Mouse (Mus musculus) neural tube, postnatal 0 days (tissue): ENCODE results near the gene Smyd5. TPM values are rescaled to one million over a fixed set of nuclear protein-coding genes. Genes with fewer than 3 reads are reported as not detected.

Experiments used
- polyA plus RNA-seq: library from polyadenylated mRNA; unstranded; fragments of >200 nt; fragmentation: Nextera tagmentation; extraction: Ambion mirVana; gene quantifications from 2 replicates; pipeline ENCODE4 v1.2.1, GENCODE M21; 2015

Smyd5 gene
- 54.8 and 59.5 TPM in 2 replicates for polyA plus RNA-seq

GRCm38 (mm10) chr6:85431842-85432431, at the start of gene Smyd5:
Smyd5 (plus strand) TSS chr6:85431989.

GRCm38 (mm10) chr6:85423836-85424379, 7.9 kb upstream of the Smyd5 start, which contains the start of gene Noto:
Noto (plus strand) TSS chr6:85423886.

GRCm38 (mm10) chr6:85450697-85451663, 19.2 kb downstream of the Smyd5 start, which contains the start of gene Cct7:
Cct7 (plus strand) TSS chr6:85451514.

GRCm38 (mm10) chr6:85451664-85452410, 20.0 kb downstream of the Smyd5 start, which contains the start of gene Pradc1:
Pradc1 (minus strand) TSS chr6:85451970.

Other genes with a start within 250 kb of the Smyd5 start
- not detected in 2 replicates for gene Emx1, start 244.6 kb upstream of the Smyd5 start, polyA plus RNA-seq
- 108 TPM in 2 replicates for gene Sfxn5, start 98.6 kb upstream of the Smyd5 start, polyA plus RNA-seq
- 25.9 and 30.9 TPM in 2 replicates for gene Rab11fip5, start 57.4 kb upstream of the Smyd5 start, polyA plus RNA-seq
- gene Noto, start 8.1 kb upstream of the Smyd5 start, polyA plus RNA-seq: not detected in 2 replicates
- 449 and 460 TPM in 2 replicates for gene Cct7, start 19.5 kb downstream of the Smyd5 start, polyA plus RNA-seq
- gene Pradc1, start 20.0 kb downstream of the Smyd5 start, polyA plus RNA-seq: 35.9 and 36.5 TPM in 2 replicates
- gene Fbxo41, start 71.0 kb downstream of the Smyd5 start, polyA plus RNA-seq: 12.7 and 12.8 TPM in 2 replicates
- gene Egr4, start 81.6 kb downstream of the Smyd5 start, polyA plus RNA-seq: 0.14 and 0.30 TPM in 2 replicates
- 2.3 and 3.0 TPM in 2 replicates for gene Alms1, start 155.5 kb downstream of the Smyd5 start, polyA plus RNA-seq